Mouse (Mus musculus) brown adipose tissue, adult 24 weeks (tissue): Measurements from ENCODE around the gene Gm13271. TPM values are rescaled to one million over a fixed set of nuclear protein-coding genes. Genes with fewer than 3 reads are reported as not detected.
A peak's percentile ranks its signal among the peaks of the same experiment; 100 is the strongest.
"Not testable (repeated sequence)": the region's sequence is repeated elsewhere in the genome, so short reads cannot be mapped to it uniquely, and the experiment has no call there.

ENCODE experiments used
- H3K27ac ChIP-seq: fragments of 200-500 bp; replicated peaks from 2 replicates; pipeline ENCODE4 v1.5.1; 2012; ENCODE audit warnings: low read depth, mild to moderate bottlenecking, low read length
- H3K4me1 ChIP-seq: fragments of 200-500 bp; 2 replicates; pipeline ENCODE4 v1.6.1; 2012; ENCODE audit warnings: low read length, mixed read lengths; ENCODE audit not compliant: control insufficient read depth, insufficient read depth, insufficient read length
- H3K4me3 ChIP-seq: fragments of 200-500 bp; 2 replicates; pipeline ENCODE4 v1.5.1; 2012; ENCODE audit warnings: low read depth, mild to moderate bottlenecking, low read length, moderate library complexity; ENCODE audit not compliant: insufficient read depth
- polyA plus RNA-seq: library from polyadenylated mRNA; stranded (reverse); fragments of >200 nt; gene quantifications from 2 replicates; pipeline ENCODE4 v1.2.4, GENCODE M21; 2012; ENCODE audit not compliant: missing spikeins, insufficient read depth, insufficient read length

Gene Gm13271
- polyA plus RNA-seq, 1 experiment: not detected

GRCm38 (mm10) chr4:88782335-88782734 lies 27.7 kb downstream of the Gm13271 start:
- H3K27ac ChIP-seq: peak overlapping the region; percentile 56
- H3K4me1 ChIP-seq: not testable (repeated sequence)
- H3K4me3 ChIP-seq: peak overlapping the region; percentile 48

GRCm38 (mm10) chr4:88785409-88785808 lies 30.7 kb downstream of the Gm13271 start, which contains the start of gene Gm13276:
Gm13276 (plus strand) TSS chr4:88785709.
- not testable (repeated sequence) for H3K4me3 ChIP-seq

GRCm38 (mm10) chr4:88788402-88788801 lies 33.7 kb downstream of the Gm13271 start, which contains the start of gene Gm13277:
Gm13277 (plus strand) TSS chr4:88788632.
- not testable (repeated sequence) for H3K4me1 ChIP-seq, H3K4me3 ChIP-seq, H3K27ac ChIP-seq

More at GRCm38 (mm10) chr4:88785409-88785808, 30.7 kb downstream of the Gm13271 start, which contains the start of gene Gm13276:
- H3K4me1 ChIP-seq, H3K27ac ChIP-seq: not testable (repeated sequence)

- not testable (repeated sequence) for H3K4me3 ChIP-seq, H3K27ac ChIP-seq, H3K4me1 ChIP-seq
These were observed 36.6 kb downstream of the Gm13271 start, which contains the start of gene Gm13278 for GRCm38 (mm10) chr4:88791250-88791649. Gm13278 (plus strand) TSS chr4:88791550.

- H3K27ac ChIP-seq, H3K4me3 ChIP-seq: not testable (repeated sequence)
These were observed 39.4 kb downstream of the Gm13271 start, which contains the start of gene Gm13275 for GRCm38 (mm10) chr4:88793936-88794675. Gm13275 (plus strand) TSS chr4:88794487.

GRCm38 (mm10) chr4:88797097-88797496 lies 42.4 kb downstream of the Gm13271 start, which contains the start of gene Gm13279:
Gm13279 (plus strand) TSS chr4:88797397.
- not testable (repeated sequence) for H3K4me1 ChIP-seq, H3K4me3 ChIP-seq, H3K27ac ChIP-seq

More at GRCm38 (mm10) chr4:88793936-88794675, 39.4 kb downstream of the Gm13271 start, which contains the start of gene Gm13275:
- H3K4me1 ChIP-seq: not testable (repeated sequence)

GRCm38 (mm10) chr4:88799365-88799764 lies 44.7 kb downstream of the Gm13271 start, which contains the start of gene Gm13285:
Gm13285 (plus strand) TSS chr4:88799665.
- not testable (repeated sequence) for H3K27ac ChIP-seq, H3K4me3 ChIP-seq, H3K4me1 ChIP-seq

GRCm38 (mm10) chr4:88802954-88803353 lies 48.3 kb downstream of the Gm13271 start, which contains the start of gene Gm13287:
Gm13287 (plus strand) TSS chr4:88803254.
- H3K4me3 ChIP-seq, H3K4me1 ChIP-seq, H3K27ac ChIP-seq: not testable (repeated sequence)

Other genes starting within 250 kb of the Gm13271 start
- not detected in 2 replicates for gene Ifnb1, start 232.1 kb upstream of the Gm13271 start, polyA plus RNA-seq
- gene Ifna15, start 196.6 kb upstream of the Gm13271 start, polyA plus RNA-seq: not detected in 2 replicates
- gene Ifna14, start 183.1 kb upstream of the Gm13271 start, polyA plus RNA-seq: not detected in 2 replicates
- gene Ifna9, start 162.5 kb upstream of the Gm13271 start, polyA plus RNA-seq: not detected in 2 replicates
- not detected in 2 replicates for gene Ifna12, start 151.5 kb upstream of the Gm13271 start, polyA plus RNA-seq
- gene C87499, start 120.5 kb upstream of the Gm13271 start, polyA plus RNA-seq: not detected in 2 replicates
- gene Ifna13, start 110.4 kb upstream of the Gm13271 start, polyA plus RNA-seq: not detected in 2 replicates
- gene Ifna16, start 77.9 kb upstream of the Gm13271 start, polyA plus RNA-seq: not detected in 2 replicates
- not detected in 2 replicates for gene Ifna2, start 71.0 kb upstream of the Gm13271 start, polyA plus RNA-seq
- not detected in 2 replicates for gene Ifnab, start 63.5 kb upstream of the Gm13271 start, polyA plus RNA-seq
- gene Gm26566, start 33.1 kb upstream of the Gm13271 start, polyA plus RNA-seq: not detected in 2 replicates
- 37.8 and 44.9 TPM in 2 replicates for gene Klhl9, start 32.4 kb upstream of the Gm13271 start, polyA plus RNA-seq
- gene Gm13283, start 5.3 kb downstream of the Gm13271 start, polyA plus RNA-seq: not detected in 2 replicates
- not detected in 2 replicates for gene Gm13290, start 19.0 kb downstream of the Gm13271 start, polyA plus RNA-seq
- gene Gm13289, start 22.1 kb downstream of the Gm13271 start, polyA plus RNA-seq: not detected in 2 replicates
- gene Gm13272, start 25.0 kb downstream of the Gm13271 start, polyA plus RNA-seq: not detected in 2 replicates
- not detected in 2 replicates for gene Ifnz, start 27.3 kb downstream of the Gm13271 start, polyA plus RNA-seq
- gene Gm13276, start 30.8 kb downstream of the Gm13271 start, polyA plus RNA-seq: not detected in 2 replicates
- gene Gm13277, start 33.8 kb downstream of the Gm13271 start, polyA plus RNA-seq: not detected in 2 replicates
- gene Gm13278, start 36.7 kb downstream of the Gm13271 start, polyA plus RNA-seq: not detected in 2 replicates
- not detected in 2 replicates for gene Gm13275, start 39.6 kb downstream of the Gm13271 start, polyA plus RNA-seq
- not detected in 2 replicates for gene Gm13279, start 42.5 kb downstream of the Gm13271 start, polyA plus RNA-seq
- not detected in 2 replicates for gene Gm13285, start 44.8 kb downstream of the Gm13271 start, polyA plus RNA-seq
- gene Gm13287, start 48.4 kb downstream of the Gm13271 start, polyA plus RNA-seq: not detected in 2 replicates
- not detected in 2 replicates for gene Gm13288, start 50.7 kb downstream of the Gm13271 start, polyA plus RNA-seq
- gene Ifna7, start 61.4 kb downstream of the Gm13271 start, polyA plus RNA-seq: not detected in 2 replicates
- gene Ifna11, start 65.1 kb downstream of the Gm13271 start, polyA plus RNA-seq: not detected in 2 replicates
- gene Ifna6, start 72.5 kb downstream of the Gm13271 start, polyA plus RNA-seq: not detected in 2 replicates
- gene Ifna5, start 80.7 kb downstream of the Gm13271 start, polyA plus RNA-seq: not detected in 2 replicates
- not detected in 2 replicates for gene Ifna4, start 87.0 kb downstream of the Gm13271 start, polyA plus RNA-seq
- not detected in 2 replicates for gene Ifna1, start 95.2 kb downstream of the Gm13271 start, polyA plus RNA-seq
- not detected in 2 replicates for gene Ifne, start 125.3 kb downstream of the Gm13271 start, polyA plus RNA-seq